Mouse (Mus musculus): ENCODE data around the gene Pwwp2a. TPM values are rescaled to one million over a fixed set of nuclear protein-coding genes. Genes with fewer than 3 reads are reported as not detected.

The Pwwp2a gene
- total and polyA plus RNA-seq, 3 experiments, result 13.0 to 31.0 (median 15.2) TPM

DNA sequence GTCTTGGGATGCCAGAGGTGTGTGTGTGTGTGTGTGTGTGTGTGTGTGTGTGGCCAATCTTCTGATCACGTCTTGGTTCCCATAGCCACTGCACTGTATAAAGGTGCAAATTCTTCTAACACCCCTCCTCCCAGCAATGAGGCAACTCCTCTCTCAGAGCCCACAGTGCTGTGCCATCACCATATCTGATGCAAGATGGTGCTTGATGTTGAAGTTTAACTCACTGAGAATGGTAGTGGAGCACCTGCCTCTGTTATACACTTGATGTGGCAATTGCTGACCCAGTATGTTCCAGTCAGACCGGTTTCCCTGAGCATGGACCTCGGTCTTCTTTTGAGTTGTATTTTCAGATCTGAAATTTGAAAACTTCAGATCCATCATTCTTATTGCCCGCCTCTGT is 88.3 kb downstream of the Pwwp2a start:
- H3K9me3 ChIP-seq (replicated peaks; ENCODE audit: low read length), result no peaks in the 10 kb centered on the region
- H3K36me3 ChIP-seq (replicated peaks in 1 of 2; ENCODE audit: control insufficient read depth in 1 of 2, insufficient read depth in 1 of 2, low read length in 1 of 2), result no peaks in the 10 kb centered on the region
- TF ChIP-seq SIN3A (IDR thresholded peaks at IDR 0.05; ENCODE audit: low read length), result no peak
- no peak for TF ChIP-seq POLR2AphosphoS2 (IDR thresholded peaks at IDR 0.05; ENCODE audit: low read depth, low read length)
- no peak for TF ChIP-seq RAD21 (IDR thresholded peaks at IDR 0.05; ENCODE audit: low read depth, low read length)
- no peak overlapping the region for H3K4me2 ChIP-seq (ENCODE audit: insufficient read depth, low read depth, poor library complexity, severe bottlenecking)
- dilution Hi-C loops (cut with MboI; ENCODE audit: extremely low pct_ligation_motif_present, extremely low pct_unique_long_range_greater_than_20kb, low sequenced_read_pairs), result no loop called here
- in situ Hi-C loops (cut with MboI; ENCODE audit: low pct_ligation_motif_present, low pct_unique_long_range_greater_than_20kb, low sequenced_read_pairs), result loop anchor here (5.0 to 25.0 kb wide), 2 partner anchors 557 to 792 kb away; no protein-coding TSS in a partner anchor
- DNase-seq (ENCODE audit: extremely low read depth), result no peak
- no peaks in the 10 kb centered on the region for H3K79me2 ChIP-seq (replicated peaks; ENCODE audit: control insufficient read depth, extremely low read depth, insufficient read depth, poor library complexity, severe bottlenecking)
- no peak overlapping the region for H3K27ac ChIP-seq (ENCODE audit: insufficient read depth, low read depth)
- peaks cover 0 to 13% of the 10 kb centered on the region in 2 experiments; a peak in 2 of 4 replicates for H3K4me1 ChIP-seq (ENCODE audit: control insufficient read depth in 1 of 2, insufficient read depth in 2 of 2)
- H3K27me3 ChIP-seq (replicated peaks), result peaks cover 18% of the 10 kb centered on the region
- H3K9ac ChIP-seq (ENCODE audit: insufficient read depth, low read depth), result no peak overlapping the region
- H3K4me3 ChIP-seq (replicated peaks in 1 of 3; ENCODE audit: low read depth in 2 of 3, low read length in 2 of 3, poor library complexity in 1 of 3), result no peak overlapping the region

Other genes with a start within 250 kb of the Pwwp2a start
- gene Slu7, start 248.3 kb upstream of the Pwwp2a start, total RNA-seq (2012; rRNA removed), result 41.6 and 43.0 TPM in 2 replicates
- 60.3 and 68.8 TPM in 2 replicates for gene Slu7, start 248.3 kb upstream of the Pwwp2a start, total RNA-seq (2014; rRNA removed)
- gene Slu7, start 248.3 kb upstream of the Pwwp2a start, polyA plus RNA-seq (2012; ENCODE audit: insufficient read length, low read depth), result 66.8 and 78.7 TPM in 2 replicates
- gene C1qtnf2, start 207.7 kb upstream of the Pwwp2a start, total RNA-seq (2012; rRNA removed), result not detected in 2 replicates
- gene C1qtnf2, start 207.7 kb upstream of the Pwwp2a start, total RNA-seq (2014; rRNA removed), result not detected in 2 replicates
- not detected in 2 replicates for gene C1qtnf2, start 207.7 kb upstream of the Pwwp2a start, polyA plus RNA-seq (2012; ENCODE audit: insufficient read length, low read depth)
- not detected in 2 replicates for gene Ccnjl, start 153.2 kb upstream of the Pwwp2a start, total RNA-seq (2012; rRNA removed)
- gene Ccnjl, start 153.2 kb upstream of the Pwwp2a start, total RNA-seq (2014; rRNA removed), result not detected in 2 replicates
- not detected in 2 replicates for gene Ccnjl, start 153.2 kb upstream of the Pwwp2a start, polyA plus RNA-seq (2012; ENCODE audit: insufficient read length, low read depth)
- gene 4933415A04Rik, start 95.0 kb upstream of the Pwwp2a start, total RNA-seq (2012; rRNA removed), result not detected in 2 replicates
- not detected in 2 replicates for gene 4933415A04Rik, start 95.0 kb upstream of the Pwwp2a start, total RNA-seq (2014; rRNA removed)
- not detected in 2 replicates for gene 4933415A04Rik, start 95.0 kb upstream of the Pwwp2a start, polyA plus RNA-seq (2012; ENCODE audit: insufficient read length, low read depth)
- not detected in 2 replicates for gene Fabp6, start 80.5 kb upstream of the Pwwp2a start, total RNA-seq (2012; rRNA removed)
- gene Fabp6, start 80.5 kb upstream of the Pwwp2a start, total RNA-seq (2014; rRNA removed), result not detected in 2 replicates
- gene Fabp6, start 80.5 kb upstream of the Pwwp2a start, polyA plus RNA-seq (2012; ENCODE audit: insufficient read length, low read depth), result not detected in 2 replicates
- 74.8 and 93.4 TPM in 2 replicates for gene Ttc1, start 66.0 kb downstream of the Pwwp2a start, total RNA-seq (2012; rRNA removed)
- gene Ttc1, start 66.0 kb downstream of the Pwwp2a start, total RNA-seq (2014; rRNA removed), result 138 and 159 TPM in 2 replicates
- gene Ttc1, start 66.0 kb downstream of the Pwwp2a start, polyA plus RNA-seq (2012; ENCODE audit: insufficient read length, low read depth), result 100 and 114 TPM in 2 replicates
- not detected in 2 replicates for gene Adra1b, start 219.2 kb downstream of the Pwwp2a start, total RNA-seq (2012; rRNA removed)
- not detected in 2 replicates for gene Adra1b, start 219.2 kb downstream of the Pwwp2a start, total RNA-seq (2014; rRNA removed)
- gene Adra1b, start 219.2 kb downstream of the Pwwp2a start, polyA plus RNA-seq (2012; ENCODE audit: insufficient read length, low read depth), result not detected in 2 replicates